In the genomic region with DNA sequence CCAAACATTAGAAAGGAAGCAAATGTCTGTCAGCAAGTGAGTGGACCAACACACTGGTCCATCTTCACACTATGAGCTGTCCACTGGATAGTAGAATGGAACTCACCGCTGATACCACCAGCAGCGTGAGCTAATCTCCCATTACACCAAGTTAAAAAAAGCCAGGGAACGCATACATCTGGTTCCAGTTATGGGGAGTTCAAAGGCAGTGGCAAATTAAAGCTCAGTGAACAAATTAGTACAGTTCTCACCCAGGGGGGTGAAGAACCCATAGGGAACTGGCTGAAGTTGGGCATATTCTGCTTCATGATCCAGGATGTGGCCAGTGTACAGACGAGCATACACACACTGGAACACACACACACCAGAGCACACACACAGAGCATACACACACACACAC, we compare ENCODE assay signal across 17 mouse cellular contexts.
"Had no signal": no experiment of that assay in that cellular context is flagged by ENCODE, and none has a peak within 500 bp of the region (broad histone marks: within the 10 kb centered on the region; RNA-seq: fewer than 3 reads in every experiment).

No protein-coding gene starts in this region.

- H3K4me3 ChIP-seq: kidney, embryonic 15.5 days; limb, embryonic 12.5 days; liver, embryonic 13.5 days; midbrain, embryonic 12.5 days; neural tube, embryonic 13.5 days had no signal

- DNase-seq: kidney, adult 2 months; kidney, postnatal 14 days; liver; liver, embryonic 13.5 days; liver, postnatal 0 days; lung, postnatal 36 days; retina, postnatal 1 day; right cerebral cortex, postnatal 4 days; spleen, adult 18-20 months; thymus, adult 18-20 months; thymus, postnatal 14 days had no signal

- H3K27me3 ChIP-seq: kidney, embryonic 15.5 days; limb, embryonic 12.5 days; liver, embryonic 13.5 days; midbrain, embryonic 12.5 days had no signal

- H3K9ac ChIP-seq: kidney, embryonic 15.5 days; limb, embryonic 12.5 days; liver, embryonic 13.5 days; liver, postnatal 0 days; midbrain, embryonic 12.5 days; neural tube, embryonic 13.5 days had no signal

- H3K9me3 ChIP-seq: kidney, embryonic 15.5 days; limb, embryonic 12.5 days; liver, embryonic 13.5 days; midbrain, embryonic 12.5 days; neural tube, embryonic 13.5 days had no signal

- H3K27ac ChIP-seq: kidney, embryonic 15.5 days; limb, embryonic 12.5 days; liver, embryonic 13.5 days; midbrain, embryonic 12.5 days; neural tube, embryonic 13.5 days had no signal

- H3K4me1 ChIP-seq: liver, embryonic 13.5 days had no signal

- H3K36me3 ChIP-seq: kidney, embryonic 15.5 days; limb, embryonic 12.5 days; liver, embryonic 13.5 days; midbrain, embryonic 12.5 days; neural tube, embryonic 13.5 days had no signal

- ATAC-seq: liver, postnatal 0 days; lung, postnatal 0 days; midbrain, embryonic 16.5 days had no signal

- H3K4me2 ChIP-seq: kidney, embryonic 15.5 days; limb, embryonic 12.5 days; liver, embryonic 13.5 days; midbrain, embryonic 12.5 days; neural tube, embryonic 13.5 days had no signal
